Mouse (Mus musculus) bone marrow, adult 2 months (tissue): ENCODE results near the gene Dnm2.

Source experiments
- CTCF ChIP-seq: fragments of 200-500 bp; IDR thresholded peaks from 2 replicates; pipeline ENCODE4 v1.5.1; 2011; ENCODE audit warnings: low read length, control low read depth; ENCODE audit not compliant: control insufficient read depth, insufficient read depth
- POLR2A ChIP-seq: fragments of 200-500 bp; IDR thresholded peaks from 2 replicates; pipeline ENCODE4 v1.6.1; 2011; ENCODE audit warnings: low read depth, mild to moderate bottlenecking, control low read depth, low read length, borderline replicate concordance; ENCODE audit not compliant: control insufficient read depth

- TF ChIP-seq CTCF (no peak), POLR2A (no peak)
These were observed 130.6 kb downstream of the Dnm2 start for GRCm38 (mm10) chr9:21555198-21555742.
